Mouse (Mus musculus): ENCODE data around the gene Adamtsl5.

Adamtsl5 gene

DNA sequence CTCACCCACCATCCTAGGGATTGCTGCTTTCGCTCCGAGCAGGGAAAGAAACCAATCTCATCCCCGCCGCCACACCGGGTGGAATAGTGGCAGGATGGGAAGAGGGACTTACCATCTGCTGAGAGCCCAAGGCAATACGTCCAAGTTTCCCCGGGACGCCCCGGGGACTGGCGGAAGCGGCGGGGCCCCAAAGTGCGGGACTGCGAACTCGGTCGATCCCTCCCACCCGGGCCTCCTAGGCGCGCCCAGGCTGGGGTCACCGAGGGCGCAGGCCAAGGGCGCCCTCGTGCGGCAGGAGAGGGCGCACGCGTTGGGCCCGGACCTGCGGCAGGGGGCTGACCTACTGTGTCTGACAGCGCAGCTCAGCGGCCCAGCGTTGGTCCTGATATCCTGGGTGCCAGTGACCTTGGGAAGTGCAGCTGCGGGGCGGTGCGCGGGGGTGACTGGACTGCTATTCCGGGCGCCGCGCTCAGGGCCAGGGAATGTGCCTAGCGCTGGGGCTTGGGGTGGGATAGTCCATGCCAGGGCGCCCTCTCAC lies at the start of gene Adamtsl5:
Gene Adamtsl5, minus strand, starts transcription at position 169 of the 538 bp plus-strand sequence.
- peak; percentile 46 for DNase-seq (ENCODE audit: low read depth, low spot score)

DNA sequence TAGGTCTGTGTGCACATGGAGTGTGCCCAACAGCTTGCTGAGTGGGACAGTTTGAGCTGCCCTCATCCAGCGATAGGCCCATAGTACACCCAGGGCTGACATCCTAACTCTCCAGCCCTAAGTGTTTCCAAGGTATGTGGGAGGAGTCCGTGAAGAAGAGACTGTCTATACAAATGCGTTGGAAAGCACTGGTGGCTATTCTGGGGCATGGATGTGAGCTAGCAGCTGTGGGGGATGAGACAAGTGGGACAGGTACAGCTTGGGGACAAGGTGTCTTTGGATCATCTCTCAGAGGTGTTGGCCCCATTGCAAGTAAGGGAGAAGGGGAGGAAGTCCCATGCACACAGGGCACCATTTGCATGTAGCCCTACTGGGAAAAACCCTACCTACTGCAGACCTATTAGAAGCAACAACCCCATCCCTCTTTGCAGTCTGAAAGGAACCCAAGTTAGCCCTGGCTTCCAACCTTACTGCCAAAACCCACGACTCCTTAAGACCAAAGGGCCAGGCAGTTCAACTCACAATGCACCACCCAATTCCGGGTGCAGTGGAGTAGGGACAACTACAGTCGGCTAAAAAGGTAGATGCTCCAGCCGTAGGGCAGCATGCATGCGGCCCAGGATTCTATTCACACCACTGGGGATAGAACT lies 49.4 kb upstream of the Adamtsl5 start:
- DNase-seq (ENCODE audit: low read depth, low spot score) = no peak

GRCm38 (mm10) chr10:80396822-80397523 lies 48.8 kb upstream of the Adamtsl5 start:
- no peak for DNase-seq (ENCODE audit: low read depth, low spot score)

- no peak for DNase-seq (ENCODE audit: low read depth, low spot score)
Observed at GRCm38 (mm10) chr10:80395025-80395627, 46.9 kb upstream of the Adamtsl5 start.

GRCm38 (mm10) chr10:80392687-80393086 lies 44.5 kb upstream of the Adamtsl5 start:
- no peak for DNase-seq (ENCODE audit: low read depth, low spot score)

DNA sequence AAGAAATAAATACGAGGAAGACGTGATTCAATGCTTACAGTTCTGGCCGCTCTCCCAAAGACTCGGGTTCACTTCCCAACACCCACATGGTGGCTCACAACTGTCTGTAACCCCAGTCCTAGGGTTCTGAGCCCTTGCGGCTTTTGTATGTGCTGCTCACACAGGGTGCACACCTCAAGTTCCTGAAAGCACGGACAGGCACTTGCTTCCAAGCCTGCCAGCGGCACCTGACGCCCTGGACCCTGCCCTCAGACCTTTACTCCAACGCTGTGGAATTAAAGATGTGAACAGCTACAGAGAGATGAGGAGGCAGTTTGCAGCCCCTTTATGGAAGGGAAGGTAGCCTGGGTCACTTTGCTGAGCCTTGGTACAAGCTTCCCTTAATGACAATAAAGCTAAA lies 42.5 kb upstream of the Adamtsl5 start:
- DNase-seq (ENCODE audit: low read depth, low spot score) = no peak

DNA sequence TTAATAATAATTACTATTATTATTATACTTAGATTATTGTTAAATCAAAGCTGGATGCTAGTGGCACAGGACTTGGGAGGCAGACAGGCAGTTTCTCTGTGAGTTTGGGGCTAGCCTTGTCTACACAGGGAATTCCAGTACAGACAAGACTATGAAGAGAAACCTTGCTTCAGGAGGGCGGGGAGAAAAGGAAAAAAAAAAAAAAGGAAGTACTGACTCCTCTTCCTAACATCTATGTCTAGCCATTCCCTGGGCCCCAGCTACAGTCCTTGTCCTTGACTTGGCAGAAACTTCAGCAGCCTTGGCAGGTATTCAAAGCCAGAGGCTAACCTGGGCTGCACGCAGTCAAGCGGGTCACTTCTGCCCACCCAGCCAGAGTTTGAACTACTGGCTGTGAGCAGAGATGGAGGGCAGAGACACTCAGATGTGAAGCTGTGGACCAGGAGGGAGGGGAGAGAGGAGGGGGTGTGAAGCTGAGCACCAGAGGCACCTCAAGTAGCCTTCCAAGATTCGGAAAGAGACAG lies 41.0 kb upstream of the Adamtsl5 start:
- no peak for DNase-seq (ENCODE audit: low read depth, low spot score)

- DNase-seq (ENCODE audit: low read depth, low spot score) = no peak
Observed at GRCm38 (mm10) chr10:80388731-80389130, 40.5 kb upstream of the Adamtsl5 start.

GRCm38 (mm10) chr10:80387522-80387959 lies 39.3 kb upstream of the Adamtsl5 start, which contains the start of gene Mex3d:
Gene Mex3d, minus strand, starts transcription at chr10:80387659.
- DNase-seq (ENCODE audit: low read depth, low spot score) = peak; percentile 91

DNA sequence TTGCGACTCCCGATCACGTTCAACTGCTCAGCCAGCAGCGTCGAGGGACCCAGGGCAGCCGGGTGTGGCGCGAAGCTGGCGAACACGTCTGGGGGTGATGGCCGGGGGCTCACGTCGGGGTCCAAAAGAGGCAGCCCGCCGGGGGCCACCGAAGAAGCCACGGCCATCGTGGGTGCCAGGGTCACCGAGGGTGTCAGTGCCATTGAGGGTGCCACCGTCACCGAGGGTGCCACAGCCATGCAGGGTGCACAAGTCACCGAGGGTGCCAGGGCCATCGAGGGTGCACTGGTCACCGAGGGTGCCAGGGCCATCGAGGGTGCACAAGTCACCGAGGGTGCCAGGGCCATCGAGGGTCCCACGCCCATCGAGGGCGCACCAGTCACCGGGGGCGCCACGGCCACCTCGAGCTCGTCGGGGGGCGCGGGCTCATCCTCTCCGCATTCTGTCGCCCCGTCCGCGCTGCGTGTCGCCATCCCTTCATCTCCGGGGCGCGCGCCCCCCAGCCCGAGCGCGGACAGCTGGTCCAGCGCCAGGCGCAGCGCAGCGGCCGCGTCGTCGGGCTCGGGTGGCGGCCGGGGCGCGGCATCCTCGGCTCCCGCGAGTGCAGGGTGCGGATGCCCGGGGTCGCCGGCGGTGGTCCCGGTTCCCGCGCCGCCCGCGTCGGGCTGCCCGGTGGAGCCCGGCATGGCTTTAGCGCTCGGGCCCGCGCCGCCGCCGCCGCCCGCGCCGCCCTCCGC lies 38.7 kb upstream of the Adamtsl5 start:
- no peak for DNase-seq (ENCODE audit: low read depth, low spot score)

DNA sequence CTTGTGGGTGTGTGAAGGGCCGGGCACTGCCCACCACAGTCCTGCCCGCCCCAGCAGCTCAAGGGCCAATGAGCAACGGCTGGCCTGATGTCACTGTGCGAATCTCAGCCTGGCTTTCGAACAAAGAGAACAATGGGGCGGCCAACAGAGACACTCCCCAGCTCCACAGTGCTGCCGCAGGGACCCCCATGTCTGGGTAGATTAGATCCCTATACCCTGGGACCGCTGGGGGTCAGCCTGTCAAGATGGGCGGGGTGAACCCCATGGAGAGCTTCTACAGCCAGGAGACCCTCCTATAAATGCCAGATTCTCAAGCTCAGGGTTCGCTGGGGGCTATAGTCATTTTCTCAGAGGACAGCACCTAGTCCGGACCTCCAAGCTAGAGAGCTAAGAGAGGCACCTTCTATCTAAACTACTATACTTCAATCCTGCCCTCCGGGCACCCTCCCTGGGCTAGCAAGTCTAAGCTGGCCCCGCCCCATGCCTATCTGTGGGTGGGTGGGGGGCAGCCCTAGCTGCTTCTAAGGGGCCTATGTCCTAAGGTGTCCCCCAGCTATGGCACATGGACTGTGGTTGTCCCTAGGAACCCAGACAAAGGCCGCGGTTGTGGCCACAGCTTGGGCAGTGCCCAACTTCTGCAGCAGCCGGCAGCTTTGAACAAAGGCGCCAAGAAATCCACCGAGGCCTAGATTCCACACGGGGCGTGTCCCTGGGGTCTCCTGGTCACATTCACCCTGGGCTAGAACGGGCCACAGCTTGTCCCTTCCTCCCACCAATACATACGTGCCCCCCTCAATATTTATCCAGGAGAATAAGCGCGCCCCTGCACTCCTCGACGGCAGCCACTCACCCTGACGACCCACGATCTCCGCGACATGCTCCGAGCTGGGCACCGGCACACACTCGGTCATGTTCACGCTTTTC lies 37.9 kb upstream of the Adamtsl5 start:
- DNase-seq (ENCODE audit: low read depth, low spot score) = peak; percentile 69

DNA sequence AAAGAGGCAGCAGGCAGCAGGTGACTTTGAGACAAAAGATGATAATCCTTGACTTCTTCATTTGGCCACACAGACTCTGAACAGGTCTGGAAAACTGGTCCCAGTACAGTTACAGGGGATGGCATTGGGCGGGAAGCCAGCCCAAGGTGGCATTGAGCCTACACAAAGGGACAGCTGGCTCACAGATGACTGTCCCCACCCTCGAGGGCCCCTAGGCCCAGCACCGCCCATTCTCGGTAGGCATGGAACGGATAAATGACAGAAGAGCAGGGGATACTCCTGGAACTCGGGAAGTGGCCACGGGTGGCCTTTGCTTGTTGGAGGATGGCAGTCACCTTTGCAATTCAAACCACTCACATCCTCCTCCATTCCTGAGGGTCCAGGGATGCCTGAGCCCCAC lies 37.1 kb upstream of the Adamtsl5 start:
- DNase-seq (ENCODE audit: low read depth, low spot score) = no peak

DNA sequence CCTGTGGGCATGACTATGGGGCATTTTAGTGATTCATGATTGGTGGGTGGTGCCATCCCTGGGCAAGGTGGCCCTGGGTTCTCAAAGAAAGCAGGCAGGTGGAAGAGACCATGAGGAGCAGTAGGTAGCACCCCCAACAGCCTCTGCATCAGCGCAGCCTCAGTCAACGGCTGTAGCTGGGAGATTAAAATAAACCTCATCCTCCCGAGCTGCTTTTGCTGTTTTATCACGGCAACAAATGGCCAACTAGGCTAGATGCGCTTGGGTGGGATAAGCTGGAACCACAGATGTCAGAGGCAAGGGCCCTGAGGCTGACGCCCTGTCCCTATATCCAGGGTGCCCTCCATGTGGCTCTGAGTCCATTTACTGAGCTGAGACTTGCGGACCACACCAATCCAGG lies 36.5 kb upstream of the Adamtsl5 start:
- DNase-seq (ENCODE audit: low read depth, low spot score) = no peak

GRCm38 (mm10) chr10:80384115-80384639 lies 36.0 kb upstream of the Adamtsl5 start:
- DNase-seq (ENCODE audit: low read depth, low spot score) = peak; percentile 43

DNA sequence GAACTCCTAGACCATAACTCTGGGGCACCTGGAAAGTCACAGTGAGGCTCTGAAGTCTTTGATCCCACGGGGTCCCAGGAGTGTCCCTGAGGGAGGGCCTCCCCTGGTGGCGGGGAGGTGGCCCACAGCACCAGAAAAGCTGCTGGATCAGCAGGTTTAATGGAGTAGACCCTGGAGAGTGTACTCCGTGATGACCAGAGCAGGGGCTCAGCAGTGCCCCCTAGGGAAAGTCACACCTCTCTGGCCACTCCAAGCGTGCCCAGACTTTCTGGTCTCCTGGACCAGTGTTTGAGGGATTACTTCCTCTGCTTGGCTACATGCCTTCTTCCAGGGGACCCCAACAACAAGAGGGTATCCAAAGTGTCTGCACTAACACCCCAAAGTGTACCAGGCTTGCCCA lies 35.2 kb upstream of the Adamtsl5 start:
- DNase-seq (ENCODE audit: low read depth, low spot score) = no peak

- no peak for DNase-seq (ENCODE audit: low read depth, low spot score)
Observed at GRCm38 (mm10) chr10:80382641-80383365, 34.6 kb upstream of the Adamtsl5 start.

- no peak for DNase-seq (ENCODE audit: low read depth, low spot score)
Observed at GRCm38 (mm10) chr10:80377716-80378115, 29.5 kb upstream of the Adamtsl5 start.

- DNase-seq (ENCODE audit: low read depth, low spot score) = peak; percentile 98
Observed at GRCm38 (mm10) chr10:80376160-80376559, 27.9 kb upstream of the Adamtsl5 start.

- DNase-seq (ENCODE audit: low read depth, low spot score) = peak; percentile 78
Observed at GRCm38 (mm10) chr10:80374063-80374462, 25.9 kb upstream of the Adamtsl5 start.

Data from brain, adult 2 months (tissue).